Mouse (Mus musculus) embryonic facial prominence, embryonic 12.5 days (tissue): ENCODE results near the gene Mcm3. TPM values are rescaled to one million over a fixed set of nuclear protein-coding genes. Genes with fewer than 3 reads are reported as not detected.

Source experiments
- ATAC-seq: fragments of 200-750 bp; cut with Nextera tagmentation; 2 replicates; pipeline ENCODE4 v1.8.0; 2017; ENCODE audit not compliant: insufficient number of reproducible peaks, insufficient read depth, low FRiP score, low TSS enrichment
- H3K27ac ChIP-seq: fragments of 300-500 bp; sonication (generic); 2 replicates; pipeline ENCODE4 v1.5.1; 2016; ENCODE audit warnings: mild to moderate bottlenecking
- H3K27me3 ChIP-seq: fragments of 300-500 bp; sonication (generic); 2 replicates; pipeline ENCODE4 v1.6.1; 2016; ENCODE audit warnings: mild to moderate bottlenecking, moderate library complexity
- H3K36me3 ChIP-seq: fragments of 300-500 bp; sonication (generic); 2 replicates; pipeline ENCODE4 v1.6.1; 2016; ENCODE audit warnings: mild to moderate bottlenecking
- H3K4me1 ChIP-seq: fragments of 300-500 bp; sonication (generic); 2 replicates; pipeline ENCODE4 v1.6.1; 2016
- H3K4me2 ChIP-seq: fragments of 300-500 bp; sonication (generic); replicated peaks from 2 replicates; pipeline ENCODE4 v1.6.1; 2016; ENCODE audit warnings: mild to moderate bottlenecking, moderate library complexity
- H3K4me3 ChIP-seq: fragments of 300-500 bp; sonication (generic); 2 replicates; pipeline ENCODE4 v1.5.1; 2016; ENCODE audit warnings: mild to moderate bottlenecking
- H3K9ac ChIP-seq: fragments of 300-500 bp; sonication (generic); 2 replicates; pipeline ENCODE4 v1.6.1; 2016; ENCODE audit warnings: mild to moderate bottlenecking, moderate library complexity
- H3K9me3 ChIP-seq: fragments of 300-500 bp; sonication (generic); 2 replicates; pipeline ENCODE4 v1.6.1; 2016; ENCODE audit warnings: mild to moderate bottlenecking, moderate library complexity
- WGBS: fragments of 180-500 bp; shearing (Covaris S2); methylation state at CpG from one replicate; pipeline ENCODE4 v1.1.7; 2016; 5-methylcytosine and 5-hydroxymethylcytosine counted together
- polyA plus RNA-seq: library from polyadenylated mRNA; unstranded; fragments of >200 nt; fragmentation: Nextera tagmentation; extraction: Ambion mirVana; gene quantifications from 2 replicates; pipeline ENCODE4 v1.2.1, GENCODE M21; 2016

Mcm3 gene
- polyA plus RNA-seq, 1 experiment from 2014 or later: 155 TPM

GRCm38 (mm10) chr1:20832473-20833140 is 12.5 kb upstream of the Mcm3 start:
- no peak for ATAC-seq
- no peak overlapping the region for H3K9ac ChIP-seq
- no peak overlapping the region for H3K4me3 ChIP-seq
- no peaks in the 10 kb centered on the region for H3K36me3 ChIP-seq
- WGBS: 70% methylated on average over 5 of the region's 5 CpGs
- no peak overlapping the region for H3K4me2 ChIP-seq
- no peaks in the 10 kb centered on the region for H3K27me3 ChIP-seq
- no peak overlapping the region for H3K27ac ChIP-seq
- no peaks in the 10 kb centered on the region for H3K4me1 ChIP-seq
- no peaks in the 10 kb centered on the region for H3K9me3 ChIP-seq

- H3K27ac ChIP-seq: no peak overlapping the region
- WGBS: 60% methylated on average over 1 of the region's 1 CpGs
Observed at GRCm38 (mm10) chr1:20830546-20830945, 10.4 kb upstream of the Mcm3 start.

DNA sequence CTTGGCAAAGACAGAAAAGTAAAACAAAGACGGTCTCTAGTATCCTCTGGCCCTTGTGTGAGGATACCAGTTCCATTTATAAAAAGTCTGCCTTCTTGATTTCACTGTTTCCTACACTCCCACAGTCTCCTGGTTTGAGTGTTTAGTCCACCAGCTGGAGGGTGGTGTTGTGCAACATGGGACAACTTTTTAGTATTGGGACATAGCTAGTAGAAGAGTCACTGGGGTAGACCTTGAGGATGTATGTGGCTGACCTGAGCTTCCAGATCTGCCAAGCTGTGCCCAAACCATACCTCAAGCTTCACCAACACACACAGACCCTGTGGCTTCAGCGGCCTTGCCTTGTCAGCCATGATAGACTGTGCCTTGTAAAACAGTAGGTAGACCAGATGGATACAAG is 7.9 kb upstream of the Mcm3 start:
- H3K27me3 ChIP-seq: no peaks in the 10 kb centered on the region
- H3K36me3 ChIP-seq: no peaks in the 10 kb centered on the region
- ATAC-seq: no peak
- H3K4me1 ChIP-seq: no peaks in the 10 kb centered on the region
- H3K27ac ChIP-seq: no peak overlapping the region
- WGBS: 91% methylated on average over 2 of the region's 2 CpGs
- H3K4me3 ChIP-seq: no peak overlapping the region
- no peak overlapping the region for H3K4me2 ChIP-seq
- H3K9ac ChIP-seq: no peak overlapping the region
- H3K9me3 ChIP-seq: no peaks in the 10 kb centered on the region

More at GRCm38 (mm10) chr1:20830546-20830945, 10.4 kb upstream of the Mcm3 start:
- Histone ChIP-seq H3K36me3 (no peaks in the 10 kb centered on the region), H3K9ac (no peak overlapping the region), H3K4me3 (no peak overlapping the region), H3K4me2 (no peak overlapping the region), H3K4me1 (no peaks in the 10 kb centered on the region), H3K9me3 (no peaks in the 10 kb centered on the region), H3K27me3 (no peaks in the 10 kb centered on the region)
- no peak for ATAC-seq

DNA sequence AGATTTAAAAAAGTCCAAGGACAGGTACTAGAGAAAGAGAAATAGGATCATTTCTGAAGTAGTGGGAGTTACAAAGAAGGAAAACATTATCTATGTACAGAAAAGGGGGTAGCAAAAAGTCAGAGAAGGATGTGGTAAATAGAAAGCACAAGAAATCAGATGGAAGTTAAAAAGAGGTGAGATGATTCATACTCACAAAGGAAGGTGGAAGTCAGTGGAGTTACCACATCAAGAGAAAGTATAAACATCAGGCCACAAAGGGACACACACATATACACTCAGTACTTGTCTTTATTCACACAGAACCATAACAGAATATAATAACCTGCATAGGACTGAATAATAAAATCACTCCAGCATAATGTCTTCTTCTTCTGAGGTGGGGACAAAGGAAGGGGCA is 4.9 kb upstream of the Mcm3 start:
- no peaks in the 10 kb centered on the region for H3K36me3 ChIP-seq
- H3K9me3 ChIP-seq: no peaks in the 10 kb centered on the region
- no peak overlapping the region for H3K9ac ChIP-seq
- H3K4me2 ChIP-seq: no peak overlapping the region
- H3K27me3 ChIP-seq: no peaks in the 10 kb centered on the region
- H3K27ac ChIP-seq: no peak overlapping the region
- no peak overlapping the region for H3K4me3 ChIP-seq
- no peaks in the 10 kb centered on the region for H3K4me1 ChIP-seq
- no peak for ATAC-seq

GRCm38 (mm10) chr1:20823906-20824305 is 3.8 kb upstream of the Mcm3 start:
- H3K27me3 ChIP-seq: no peaks in the 10 kb centered on the region
- H3K36me3 ChIP-seq: no peaks in the 10 kb centered on the region
- ATAC-seq: no peak
- no peaks in the 10 kb centered on the region for H3K4me1 ChIP-seq
- no peaks in the 10 kb centered on the region for H3K9me3 ChIP-seq
- H3K27ac ChIP-seq: no peak overlapping the region
- H3K9ac ChIP-seq: no peak overlapping the region
- H3K4me2 ChIP-seq: no peak overlapping the region
- H3K4me3 ChIP-seq: no peak overlapping the region
- 68% methylated on average over 2 of the region's 2 CpGs for WGBS

GRCm38 (mm10) chr1:20823471-20823870 is 3.4 kb upstream of the Mcm3 start:
- H3K9me3 ChIP-seq: no peaks in the 10 kb centered on the region
- no peak for ATAC-seq
- no peak overlapping the region for H3K4me2 ChIP-seq
- H3K9ac ChIP-seq: no peak overlapping the region
- no peaks in the 10 kb centered on the region for H3K36me3 ChIP-seq
- WGBS: 37% methylated on average over 4 of the region's 4 CpGs
- H3K27me3 ChIP-seq: no peaks in the 10 kb centered on the region
- H3K4me1 ChIP-seq: peaks cover 3% of the 10 kb centered on the region
- no peak overlapping the region for H3K4me3 ChIP-seq
- no peak overlapping the region for H3K27ac ChIP-seq

DNA sequence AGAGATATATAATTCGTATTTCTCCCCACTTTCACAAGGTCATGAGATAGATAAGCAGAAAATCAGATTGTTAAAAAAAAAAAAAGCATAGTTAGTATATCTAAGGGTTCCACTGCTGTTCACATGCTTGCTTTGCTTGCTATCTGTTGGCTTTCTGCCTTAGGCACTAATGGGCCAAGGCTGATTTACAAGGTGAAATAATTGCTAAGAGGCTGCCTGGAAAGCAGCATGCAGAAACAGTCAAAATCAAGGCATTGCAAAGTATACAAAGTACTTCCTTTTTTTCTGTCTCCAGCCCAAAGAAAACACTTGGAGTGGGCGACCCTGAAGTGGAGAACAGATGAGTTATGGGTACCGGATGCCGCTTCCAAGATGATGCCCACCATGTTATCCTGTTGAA is 847 bp upstream of the Mcm3 start:
- H3K9ac ChIP-seq: no peak overlapping the region
- H3K36me3 ChIP-seq: peaks cover 16% of the 10 kb centered on the region
- no peak for ATAC-seq
- WGBS: 84% methylated on average over 4 of the region's 4 CpGs
- no peak overlapping the region for H3K4me3 ChIP-seq
- no peaks in the 10 kb centered on the region for H3K9me3 ChIP-seq
- H3K4me2 ChIP-seq: no peak overlapping the region
- no peaks in the 10 kb centered on the region for H3K27me3 ChIP-seq
- H3K4me1 ChIP-seq: peaks cover 8% of the 10 kb centered on the region
- H3K27ac ChIP-seq: no peak overlapping the region

DNA sequence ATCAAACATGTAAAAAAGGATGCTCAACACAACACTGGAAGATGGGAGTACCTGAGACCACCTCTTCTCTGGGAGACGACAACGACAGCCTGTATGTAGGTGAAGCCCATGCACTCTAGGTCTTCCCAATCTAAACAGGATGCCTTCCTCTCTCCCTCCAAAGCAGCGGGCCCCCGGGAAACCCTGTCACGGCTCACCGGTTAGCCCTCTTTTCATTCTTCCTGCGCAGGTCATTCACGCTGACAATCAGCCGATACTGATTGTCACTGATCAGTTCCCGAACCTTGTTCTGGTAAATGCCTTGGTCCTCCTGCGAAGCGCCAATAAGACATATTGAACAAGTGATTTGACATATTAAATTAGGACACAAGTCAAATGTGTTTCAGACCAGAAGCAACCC is 2.5 kb downstream of the Mcm3 start:
- WGBS: 71% methylated on average over 12 of the region's 12 CpGs
- Histone ChIP-seq H3K9ac (no peak overlapping the region; the same call in 1 of the 2 replicates), H3K4me2 (no peak overlapping the region), H3K4me1 (peaks cover 8% of the 10 kb centered on the region), H3K27ac (no peak overlapping the region), H3K4me3 (no peak overlapping the region), H3K9me3 (no peaks in the 10 kb centered on the region), H3K36me3 (peaks cover 49% of the 10 kb centered on the region), H3K27me3 (no peaks in the 10 kb centered on the region)
- ATAC-seq: no peak

- Histone ChIP-seq H3K9me3 (no peaks in the 10 kb centered on the region), H3K9ac (no peak overlapping the region), H3K27me3 (no peaks in the 10 kb centered on the region), H3K4me3 (no peak overlapping the region), H3K4me2 (no peak overlapping the region), H3K27ac (no peak overlapping the region), H3K36me3 (peaks cover 53% of the 10 kb centered on the region), H3K4me1 (peaks cover 8% of the 10 kb centered on the region)
- 86% methylated on average over 9 of the region's 9 CpGs for WGBS
- no peak for ATAC-seq
Observed at GRCm38 (mm10) chr1:20817172-20817571, 2.9 kb downstream of the Mcm3 start.

- WGBS: 74% methylated on average over 8 of the region's 8 CpGs
- H3K27ac ChIP-seq: no peak overlapping the region
- H3K9me3 ChIP-seq: no peaks in the 10 kb centered on the region
- no peak overlapping the region for H3K4me2 ChIP-seq
- H3K9ac ChIP-seq: no peak overlapping the region
- H3K4me1 ChIP-seq: peaks cover 8% of the 10 kb centered on the region
- H3K27me3 ChIP-seq: no peaks in the 10 kb centered on the region
- H3K4me3 ChIP-seq: no peak overlapping the region
- H3K36me3 ChIP-seq: peaks cover 77% of the 10 kb centered on the region
- ATAC-seq: no peak
Observed at GRCm38 (mm10) chr1:20814521-20814920, 5.6 kb downstream of the Mcm3 start.

GRCm38 (mm10) chr1:20804526-20804925 is 15.6 kb downstream of the Mcm3 start:
- peaks cover 91% of the 10 kb centered on the region for H3K36me3 ChIP-seq
- H3K9ac ChIP-seq: no peak overlapping the region
- WGBS: 92% methylated on average over 10 of the region's 10 CpGs
- H3K27me3 ChIP-seq: no peaks in the 10 kb centered on the region
- no peak overlapping the region for H3K4me2 ChIP-seq
- no peak for ATAC-seq
- no peaks in the 10 kb centered on the region for H3K9me3 ChIP-seq
- H3K4me1 ChIP-seq: no peaks in the 10 kb centered on the region
- no peak overlapping the region for H3K4me3 ChIP-seq
- no peak overlapping the region for H3K27ac ChIP-seq

DNA sequence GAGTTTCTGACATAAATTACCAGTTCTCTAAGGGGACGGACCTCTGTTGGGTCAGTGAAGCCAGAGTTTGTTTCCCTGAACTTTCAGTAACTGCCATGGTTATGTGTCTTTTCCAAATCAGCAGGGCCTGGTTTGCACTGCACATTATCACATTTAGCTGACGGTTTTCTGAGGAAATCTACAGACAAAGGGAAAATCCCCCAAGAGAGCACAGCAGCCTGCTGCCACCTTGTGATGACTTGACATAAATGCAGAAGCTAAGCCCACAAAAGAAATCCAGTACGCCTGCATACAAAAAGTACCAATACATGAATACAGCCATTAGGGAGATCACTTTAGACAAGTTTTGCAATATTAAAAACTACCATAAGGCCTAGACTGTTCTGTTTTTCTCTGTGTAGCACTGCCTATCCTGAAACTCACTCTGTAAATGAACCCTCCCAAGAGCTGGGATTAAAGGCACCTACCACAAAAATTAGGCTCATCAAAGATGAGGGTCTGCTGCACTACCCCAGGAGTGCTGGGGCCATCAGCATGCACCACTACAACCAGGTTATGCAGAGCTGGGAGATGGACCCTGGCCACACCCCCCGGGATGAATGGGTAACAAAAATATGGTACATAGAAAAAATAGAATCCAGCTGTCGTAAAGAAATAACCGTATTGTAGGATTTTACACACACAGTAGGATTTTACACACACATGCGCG is 18.3 kb downstream of the Mcm3 start:
- H3K36me3 ChIP-seq: peaks cover 67% of the 10 kb centered on the region
- no peak overlapping the region for H3K4me3 ChIP-seq
- ATAC-seq: no peak
- WGBS: 80% methylated on average over 8 of the region's 8 CpGs
- no peak overlapping the region for H3K27ac ChIP-seq
- no peaks in the 10 kb centered on the region for H3K4me1 ChIP-seq
- no peaks in the 10 kb centered on the region for H3K9me3 ChIP-seq
- H3K9ac ChIP-seq: no peak overlapping the region
- H3K4me2 ChIP-seq: no peak overlapping the region
- H3K27me3 ChIP-seq: no peaks in the 10 kb centered on the region
